Mouse (Mus musculus) testis, adult 2 months (tissue): Measurements from ENCODE around the gene Il9r. TPM values are rescaled to one million over a fixed set of nuclear protein-coding genes. Genes with fewer than 3 reads are reported as not detected.

Source experiments
- H3K27ac ChIP-seq: fragments of 200-500 bp; 2 replicates; pipeline ENCODE4 v1.5.1; 2012; ENCODE audit warnings: low read depth, low read length; ENCODE audit not compliant: control insufficient read depth, insufficient read depth
- H3K27me3 ChIP-seq: fragments of 200-500 bp; 2 replicates; pipeline ENCODE4 v1.6.1; 2012; ENCODE audit warnings: mild to moderate bottlenecking, low read length, moderate library complexity; ENCODE audit not compliant: control insufficient read depth, insufficient read depth
- H3K36me3 ChIP-seq: fragments of 200-500 bp; 2 replicates; pipeline ENCODE4 v1.6.1; 2012; ENCODE audit warnings: mild to moderate bottlenecking, low read length; ENCODE audit not compliant: control insufficient read depth, insufficient read depth
- H3K4me1 ChIP-seq: fragments of 200-500 bp; 2 replicates; pipeline ENCODE4 v1.6.1; 2012; ENCODE audit warnings: low read length; ENCODE audit not compliant: control insufficient read depth, insufficient read depth
- H3K4me3 ChIP-seq: fragments of 200-500 bp; 2 replicates; pipeline ENCODE4 v1.5.1; 2012; ENCODE audit warnings: low read depth, mild to moderate bottlenecking, low read length, moderate library complexity, mixed read lengths; ENCODE audit not compliant: control insufficient read depth
- CTCF ChIP-seq: fragments of 200-500 bp; IDR thresholded peaks from 2 replicates; pipeline ENCODE4 v1.5.1; 2012; ENCODE audit warnings: low read depth, mild to moderate bottlenecking, inconsistent platforms, low read length, moderate library complexity; ENCODE audit not compliant: control insufficient read depth, insufficient read depth, insufficient replicate concordance
- POLR2A ChIP-seq: fragments of 200-500 bp; IDR thresholded peaks from 2 replicates; pipeline ENCODE4 v1.6.1; 2012; ENCODE audit warnings: low read depth, mild to moderate bottlenecking, inconsistent platforms, low read length, moderate library complexity; ENCODE audit not compliant: control insufficient read depth
- polyA plus RNA-seq: library from polyadenylated mRNA; depleted of rRNA; stranded (reverse); fragments of >200 nt; gene quantifications from 2 replicates; pipeline ENCODE4 v1.2.3, GENCODE M21; 2012

Gene Il9r
- polyA plus RNA-seq, 1 experiment: 1.6 TPM

GRCm38 (mm10) chr11:32242209-32242608 lies 42.1 kb upstream of the Il9r start:
- H3K4me1 ChIP-seq: no peaks in the 10 kb centered on the region
- H3K27me3 ChIP-seq: no peaks in the 10 kb centered on the region
- H3K36me3 ChIP-seq: peaks cover 3% of the 10 kb centered on the region; the same call in 1 of the 2 replicates
- H3K27ac ChIP-seq: no peak overlapping the region
- no peak overlapping the region for H3K4me3 ChIP-seq
- TF ChIP-seq CTCF: no peak

GRCm38 (mm10) chr11:32241391-32241790 lies 41.3 kb upstream of the Il9r start:
- H3K4me3 ChIP-seq: no peak overlapping the region
- H3K4me1 ChIP-seq: no peaks in the 10 kb centered on the region
- H3K27ac ChIP-seq: no peak overlapping the region
- H3K27me3 ChIP-seq: no peaks in the 10 kb centered on the region
- TF ChIP-seq POLR2A (no peak), CTCF (no peak)
- H3K36me3 ChIP-seq: peaks cover 3% of the 10 kb centered on the region; the same call in 1 of the 2 replicates

- H3K27me3 ChIP-seq: no peaks in the 10 kb centered on the region
- no peak overlapping the region for H3K27ac ChIP-seq
- peak; percentile 82 for TF ChIP-seq CTCF
- TF ChIP-seq POLR2A: no peak
- H3K36me3 ChIP-seq: peaks cover 3% of the 10 kb centered on the region; the same call in 1 of the 2 replicates
- H3K4me3 ChIP-seq: no peak overlapping the region
- H3K4me1 ChIP-seq: no peaks in the 10 kb centered on the region
Measured at GRCm38 (mm10) chr11:32238093-32238860, 38.2 kb upstream of the Il9r start.

GRCm38 (mm10) chr11:32237411-32237795 lies 37.3 kb upstream of the Il9r start:
- Histone ChIP-seq H3K4me1 (no peaks in the 10 kb centered on the region), H3K4me3 (no peak overlapping the region), H3K27me3 (no peaks in the 10 kb centered on the region), H3K36me3 (peaks cover 3% of the 10 kb centered on the region), H3K27ac (no peak overlapping the region)
- TF ChIP-seq POLR2A (no peak), CTCF (no peak)

- Histone ChIP-seq H3K27me3 (no peaks in the 10 kb centered on the region), H3K4me1 (no peaks in the 10 kb centered on the region), H3K27ac (no peak overlapping the region), H3K36me3 (peaks cover 3% of the 10 kb centered on the region), H3K4me3 (no peak overlapping the region)
- TF ChIP-seq CTCF (peak; percentile 34; the same call in 1 of the 2 replicates), POLR2A (no peak)
Measured at GRCm38 (mm10) chr11:32236712-32237410, 36.8 kb upstream of the Il9r start.

GRCm38 (mm10) chr11:32236132-32236531 lies 36.1 kb upstream of the Il9r start:
- H3K4me3 ChIP-seq: no peak overlapping the region
- TF ChIP-seq POLR2A: no peak
- no peak for TF ChIP-seq CTCF
- H3K27me3 ChIP-seq: no peaks in the 10 kb centered on the region
- no peaks in the 10 kb centered on the region for H3K4me1 ChIP-seq
- peaks cover 3% of the 10 kb centered on the region for H3K36me3 ChIP-seq
- H3K27ac ChIP-seq: no peak overlapping the region

- no peaks in the 10 kb centered on the region for H3K4me1 ChIP-seq
- H3K36me3 ChIP-seq: peaks cover 3% of the 10 kb centered on the region
- TF ChIP-seq CTCF (no peak), POLR2A (no peak)
- H3K4me3 ChIP-seq: no peak overlapping the region
- no peak overlapping the region for H3K27ac ChIP-seq
- H3K27me3 ChIP-seq: no peaks in the 10 kb centered on the region
Measured at GRCm38 (mm10) chr11:32235646-32236045, 35.6 kb upstream of the Il9r start.
